Mouse (Mus musculus): ENCODE measurements around the gene Gm20503. TPM values are rescaled to one million over a fixed set of nuclear protein-coding genes. Genes with fewer than 3 reads are reported as not detected.
A peak's percentile ranks its signal among the peaks of the same experiment; 100 is the strongest.

The Gm20503 gene
- total and polyA plus RNA-seq, 2 experiments from 2014 or later, result 11.8 TPM; not detected in 1

DNA sequence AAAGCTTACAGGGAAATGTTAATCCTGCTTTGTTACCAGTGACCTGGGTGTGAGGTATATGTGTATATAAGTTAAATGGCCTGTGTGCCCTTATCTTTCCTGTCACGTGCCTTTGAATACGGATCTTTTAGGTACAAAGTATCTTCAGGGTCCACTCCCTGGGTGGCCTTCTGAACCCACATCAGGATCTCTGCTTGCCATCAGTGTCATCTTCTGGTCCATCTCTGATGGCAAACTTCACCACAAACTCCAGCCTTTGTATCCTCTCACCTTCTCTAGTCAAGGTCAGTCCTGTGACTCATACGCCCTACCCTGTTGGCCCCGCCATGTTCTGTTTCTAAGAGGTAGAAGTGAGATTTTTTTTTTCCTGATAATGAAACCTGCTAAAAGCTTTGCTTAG lies 8.2 kb upstream of the Gm20503 start, which contains the start of gene Dnajc25:
Gene Dnajc25 (plus strand): TSS at position 301 of the 400 bp plus-strand sequence.
- 91% methylated on average over 4 of the region's 4 CpGs for WGBS
- Histone ChIP-seq H3K4me1 (ENCODE audit: insufficient read depth) (no peaks in the 10 kb centered on the region), H3K27ac (ENCODE audit: low read depth, low read length) (no peak within 1 kb of the TSS), H3K9ac (no peak within 1 kb of the TSS), H3K4me3 (ENCODE audit: low read depth, low read length) (no peak within 1 kb of the TSS), H3K9me3 (ENCODE audit: low read length) (no peaks in the 10 kb centered on the region), H3K36me3 (ENCODE audit: insufficient read depth) (no peaks in the 10 kb centered on the region), H3K27me3 (ENCODE audit: insufficient read depth, low read length) (no peaks in the 10 kb centered on the region), H3K4me2 (ENCODE audit: low read depth) (no peak within 1 kb of the TSS)
- no peak for TF ChIP-seq CTCF (IDR thresholded peaks at IDR 0.05; ENCODE audit: low read depth)
- ATAC-seq (no peak), DNase-seq (no peak)

DNA sequence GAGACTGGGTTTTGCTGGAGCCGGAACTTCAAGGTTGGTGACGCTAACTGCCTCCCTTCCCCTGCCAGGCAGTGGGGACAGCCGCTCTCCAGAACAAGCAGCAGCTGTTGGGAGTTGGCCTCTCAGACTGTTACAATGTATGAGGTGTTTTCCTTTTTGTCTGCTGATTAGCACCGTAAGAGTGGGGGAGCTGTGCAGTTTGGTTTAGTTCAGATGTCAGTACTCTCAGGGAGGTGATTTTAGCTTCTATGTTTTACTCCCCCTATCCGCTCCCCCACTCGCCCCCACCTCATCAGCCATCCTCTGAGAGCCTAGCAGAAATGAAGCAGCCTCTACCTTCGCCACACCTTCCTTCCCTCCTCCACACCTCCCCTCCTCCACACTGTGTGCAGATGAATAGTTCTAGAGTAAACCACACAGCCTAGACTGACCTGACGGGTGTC lies 7.7 kb upstream of the Gm20503 start:
- 77% methylated on average over 8 of the region's 8 CpGs for WGBS
- ATAC-seq, result no peak
- Histone ChIP-seq H3K27me3 (ENCODE audit: insufficient read depth, low read length) (no peaks in the 10 kb centered on the region), H3K4me2 (ENCODE audit: low read depth) (no peak overlapping the region), H3K4me1 (ENCODE audit: insufficient read depth) (no peaks in the 10 kb centered on the region), H3K36me3 (ENCODE audit: insufficient read depth) (no peaks in the 10 kb centered on the region), H3K9me3 (ENCODE audit: low read length) (no peaks in the 10 kb centered on the region), H3K9ac (no peak overlapping the region), H3K4me3 (ENCODE audit: low read depth, low read length) (no peak overlapping the region), H3K27ac (ENCODE audit: low read depth, low read length) (no peak overlapping the region)
- DNase-seq, result no peak
- no peak for TF ChIP-seq CTCF (IDR thresholded peaks at IDR 0.05; ENCODE audit: low read depth)

DNA sequence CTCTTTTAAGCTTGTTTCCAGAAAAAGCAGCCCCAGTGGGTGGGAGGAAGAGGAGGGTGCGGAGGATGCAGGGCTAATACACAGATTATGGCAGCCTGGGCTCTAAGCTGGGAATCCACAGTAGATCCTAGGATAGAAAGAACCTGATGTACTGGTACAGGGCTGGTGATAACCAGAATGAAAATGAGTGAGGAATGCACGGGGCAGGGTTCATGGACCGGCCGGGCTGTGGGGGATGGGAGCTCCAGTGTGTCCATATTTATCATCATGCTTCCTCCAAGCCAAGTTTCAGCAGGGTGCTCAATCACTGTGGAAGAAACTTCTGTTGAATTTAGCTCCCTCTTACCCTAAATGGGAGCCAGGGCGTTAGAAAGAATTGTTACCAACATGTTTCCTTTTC lies 5.9 kb upstream of the Gm20503 start:
- TF ChIP-seq CTCF (IDR thresholded peaks at IDR 0.05; ENCODE audit: low read depth), result no peak
- 85% methylated on average over 5 of the region's 5 CpGs for WGBS
- H3K4me2 ChIP-seq (ENCODE audit: low read depth), result no peak overlapping the region
- no peaks in the 10 kb centered on the region for H3K27me3 ChIP-seq (ENCODE audit: insufficient read depth, low read length)
- H3K36me3 ChIP-seq (ENCODE audit: insufficient read depth), result no peaks in the 10 kb centered on the region
- H3K4me3 ChIP-seq (ENCODE audit: low read depth, low read length), result no peak overlapping the region
- H3K9me3 ChIP-seq (ENCODE audit: low read length), result no peaks in the 10 kb centered on the region
- no peak overlapping the region for H3K27ac ChIP-seq (ENCODE audit: low read depth, low read length)
- DNase-seq (no peak), ATAC-seq (no peak)
- no peak overlapping the region for H3K9ac ChIP-seq
- no peaks in the 10 kb centered on the region for H3K4me1 ChIP-seq (ENCODE audit: insufficient read depth)

DNA sequence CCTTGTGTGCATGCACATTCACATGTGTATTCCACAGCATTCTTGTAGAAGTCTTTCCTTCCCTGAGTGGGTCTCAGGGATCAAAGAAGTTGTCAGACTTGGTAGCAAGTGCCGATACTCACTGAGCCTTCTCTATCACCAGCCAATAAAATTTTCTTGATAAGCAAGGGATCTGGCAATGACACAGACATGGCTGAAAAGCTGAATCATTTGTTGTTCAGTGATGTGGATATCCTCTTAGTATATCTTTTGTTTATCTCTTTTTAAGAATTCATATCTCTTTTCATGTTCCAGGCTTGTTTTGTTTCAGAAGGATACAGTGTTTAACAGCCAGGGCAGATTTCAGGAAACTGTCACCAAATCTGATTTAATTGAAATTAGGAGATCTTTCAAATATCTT lies 4.3 kb upstream of the Gm20503 start:
- Histone ChIP-seq H3K9ac (no peak overlapping the region), H3K4me3 (ENCODE audit: low read depth, low read length) (no peak overlapping the region), H3K4me2 (ENCODE audit: low read depth) (no peak overlapping the region), H3K36me3 (ENCODE audit: insufficient read depth) (no peaks in the 10 kb centered on the region), H3K27ac (ENCODE audit: low read depth, low read length) (no peak overlapping the region), H3K27me3 (ENCODE audit: insufficient read depth, low read length) (no peaks in the 10 kb centered on the region), H3K9me3 (ENCODE audit: low read length) (no peaks in the 10 kb centered on the region), H3K4me1 (ENCODE audit: insufficient read depth) (0 out of 2 replicates have a peak, but pooled peaks cover under 1% of the 10 kb centered on the region)
- DNase-seq, result no peak
- ATAC-seq, result no peak
- 70% methylated on average over 1 of the region's 1 CpGs for WGBS
- TF ChIP-seq CTCF (IDR thresholded peaks at IDR 0.05; ENCODE audit: low read depth), result no peak

DNA sequence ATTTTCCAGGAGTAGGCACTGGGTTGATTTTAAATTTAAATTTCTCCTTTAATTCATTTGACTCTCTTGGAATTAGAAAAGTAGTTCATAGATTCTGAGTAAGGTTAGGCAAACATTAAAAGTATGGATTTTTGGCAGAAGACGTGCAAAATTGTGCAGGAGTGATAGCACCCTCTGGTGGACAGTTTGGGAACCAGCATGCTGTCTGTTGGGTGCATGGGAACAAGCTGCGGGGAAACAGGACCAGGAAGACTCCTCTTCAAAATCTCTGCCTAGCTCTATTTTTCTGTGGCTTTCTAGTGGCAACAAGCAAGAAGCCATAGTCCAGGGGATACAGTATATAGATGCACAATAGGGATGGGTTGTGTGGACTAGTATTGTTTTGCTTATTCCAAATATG lies 3.3 kb upstream of the Gm20503 start:
- H3K4me1 ChIP-seq (ENCODE audit: insufficient read depth), result peaks cover 8% of the 10 kb centered on the region; the same call in 1 of the 2 replicates
- no peak for ATAC-seq

DNA sequence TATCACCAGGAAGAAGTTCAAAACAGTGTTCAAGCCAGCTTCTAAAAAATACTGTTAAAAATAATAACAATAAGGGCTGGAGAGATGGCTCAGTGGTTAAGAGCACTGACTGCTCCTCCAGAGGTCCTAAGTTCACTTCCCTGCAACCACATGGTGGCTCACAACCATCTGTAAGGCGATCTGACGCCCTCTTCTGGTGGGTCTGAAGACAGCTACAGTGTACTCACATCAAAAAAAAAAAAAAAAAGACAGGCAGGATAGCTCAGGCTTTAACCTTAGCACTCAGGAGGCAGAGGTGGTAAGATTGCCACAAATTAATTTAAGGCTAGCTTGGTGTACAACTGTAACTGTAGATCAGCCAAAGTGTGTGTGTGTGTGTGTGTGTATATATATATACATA lies 2.4 kb upstream of the Gm20503 start:
- TF ChIP-seq CTCF (IDR thresholded peaks at IDR 0.05; ENCODE audit: low read depth), result peak; percentile 43
- ATAC-seq, result no peak
- WGBS, result 2% methylated on average over 2 of the region's 2 CpGs
- H3K4me1 ChIP-seq (ENCODE audit: insufficient read depth), result peaks cover 8% of the 10 kb centered on the region; the same call in 1 of the 2 replicates
- no peak for DNase-seq
- no peaks in the 10 kb centered on the region for H3K9me3 ChIP-seq (ENCODE audit: low read length)
- no peak overlapping the region for H3K27ac ChIP-seq (ENCODE audit: low read depth, low read length)
- H3K36me3 ChIP-seq (ENCODE audit: insufficient read depth), result no peaks in the 10 kb centered on the region
- no peak overlapping the region for H3K4me3 ChIP-seq (ENCODE audit: low read depth, low read length)
- no peak overlapping the region for H3K4me2 ChIP-seq (ENCODE audit: low read depth)
- H3K27me3 ChIP-seq (ENCODE audit: insufficient read depth, low read length), result no peaks in the 10 kb centered on the region
- no peak overlapping the region for H3K9ac ChIP-seq

More for the DNA sequence above, 3.3 kb upstream of the Gm20503 start:
- TF ChIP-seq CTCF (IDR thresholded peaks at IDR 0.05; ENCODE audit: low read depth), result peak; percentile 90
- no peaks in the 10 kb centered on the region for H3K9me3 ChIP-seq (ENCODE audit: low read length)
- H3K4me3 ChIP-seq (ENCODE audit: low read depth, low read length), result no peak overlapping the region
- WGBS, result 6% methylated on average over 2 of the region's 2 CpGs
- H3K36me3 ChIP-seq (ENCODE audit: insufficient read depth), result no peaks in the 10 kb centered on the region
- H3K27ac ChIP-seq (ENCODE audit: low read depth, low read length), result no peak overlapping the region
- peak; percentile 86 for DNase-seq
- no peak overlapping the region for H3K4me2 ChIP-seq (ENCODE audit: low read depth)
- no peaks in the 10 kb centered on the region for H3K27me3 ChIP-seq (ENCODE audit: insufficient read depth, low read length)
- no peak overlapping the region for H3K9ac ChIP-seq

DNA sequence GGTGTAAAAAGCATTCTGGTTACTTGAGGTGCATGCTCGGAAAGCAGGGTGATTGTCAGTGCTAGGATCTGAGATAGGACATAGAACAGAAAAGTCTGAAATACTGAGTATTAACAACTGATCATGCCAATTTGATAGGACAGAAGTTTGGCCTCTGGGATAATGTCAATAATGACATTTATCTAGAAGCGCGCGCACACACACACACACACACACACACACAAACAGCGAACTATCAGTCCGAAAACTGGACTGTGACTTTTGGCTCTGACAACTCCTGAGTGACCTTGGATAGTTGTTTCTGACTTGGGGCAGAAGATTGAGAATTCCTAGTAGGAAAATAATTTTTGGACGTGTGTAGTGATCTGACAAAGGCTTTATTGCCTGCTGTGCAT lies 793 bp downstream of the Gm20503 start:
- no peak overlapping the region; the same call in 1 of the 2 replicates for H3K27ac ChIP-seq (ENCODE audit: low read depth, low read length)
- no peak for ATAC-seq
- WGBS, result 35% methylated on average over 7 of the region's 7 CpGs

More for the DNA sequence above, 793 bp downstream of the Gm20503 start:
- Histone ChIP-seq H3K4me2 (ENCODE audit: low read depth) (peak overlapping the region; percentile 93), H3K4me3 (ENCODE audit: low read depth, low read length) (peak overlapping the region; percentile 72), H3K27me3 (ENCODE audit: insufficient read depth, low read length) (no peaks in the 10 kb centered on the region), H3K36me3 (ENCODE audit: insufficient read depth) (no peaks in the 10 kb centered on the region), H3K9ac (peak overlapping the region; percentile 76), H3K9me3 (ENCODE audit: low read length) (no peaks in the 10 kb centered on the region), H3K4me1 (ENCODE audit: insufficient read depth) (peaks cover 8% of the 10 kb centered on the region; the same call in 1 of the 2 replicates)
- DNase-seq, result no peak
- TF ChIP-seq CTCF (IDR thresholded peaks at IDR 0.05; ENCODE audit: low read depth), result no peak
